Mouse (Mus musculus): ENCODE results near the gene Jsrp1.

DNA sequence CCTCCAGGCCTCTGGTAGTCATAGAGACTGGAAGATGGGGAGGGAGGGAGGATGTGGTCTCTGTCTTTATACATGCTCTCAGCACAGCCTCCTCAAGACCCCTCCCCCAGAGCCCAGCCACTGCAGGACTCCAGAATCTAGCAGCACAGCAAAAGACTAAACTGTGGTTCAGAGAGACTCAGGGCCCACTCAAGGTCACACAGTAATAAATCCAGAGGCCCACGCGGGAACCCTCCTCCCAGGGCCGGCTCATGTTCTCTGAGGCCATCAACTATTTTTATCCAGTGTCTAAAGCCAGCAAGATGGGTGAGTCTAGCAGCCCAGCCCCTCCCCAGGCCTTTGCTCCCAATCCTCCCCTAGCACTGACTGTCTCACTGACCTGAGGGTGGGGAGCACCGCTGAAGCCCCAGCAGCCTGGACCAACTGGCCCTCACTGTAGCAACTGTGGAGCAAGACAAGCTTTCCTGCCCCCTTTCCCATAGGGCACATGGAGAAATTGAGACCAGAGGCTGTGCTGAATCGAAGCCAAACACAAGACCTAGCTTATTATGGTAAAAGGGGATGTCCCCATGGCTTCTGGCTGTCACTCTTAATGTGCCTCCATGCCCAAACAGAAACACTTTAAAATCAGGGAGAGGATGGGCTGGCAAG, 782 bp downstream of the Jsrp1 start:
- no peak for TF ChIP-seq CTCF (IDR thresholded peaks at IDR 0.05)
- TF ChIP-seq EP300 (IDR thresholded peaks at IDR 0.05) = no peak
